Mouse (Mus musculus) midbrain, embryonic 10.5 days (tissue): ENCODE results near the gene Agpat2. TPM values are rescaled to one million over a fixed set of nuclear protein-coding genes. Genes with fewer than 3 reads are reported as not detected.

Experiments
- DNase-seq: peaks from one replicate; pipeline ENCODE4 v3.0.0-alpha.2; 2017; ENCODE audit warnings: low spot score
- H3K27ac ChIP-seq: fragments of 300-500 bp; sonication (generic); replicated peaks from 2 replicates; pipeline ENCODE4 v1.5.1; 2016; ENCODE audit warnings: mild to moderate bottlenecking
- H3K27me3 ChIP-seq: fragments of 300-500 bp; sonication (generic); 2 replicates; pipeline ENCODE4 v1.6.1; 2016; ENCODE audit warnings: low read depth, mild to moderate bottlenecking; ENCODE audit not compliant: poor library complexity, severe bottlenecking
- H3K36me3 ChIP-seq: fragments of 300-500 bp; sonication (generic); 2 replicates; pipeline ENCODE4 v1.6.1; 2016; ENCODE audit warnings: mild to moderate bottlenecking, moderate library complexity
- H3K4me1 ChIP-seq: fragments of 300-500 bp; sonication (generic); 2 replicates; pipeline ENCODE4 v1.6.1; 2016
- H3K4me3 ChIP-seq: fragments of 300-500 bp; sonication (generic); 2 replicates; pipeline ENCODE4 v1.5.1; 2016; ENCODE audit warnings: mild to moderate bottlenecking, moderate library complexity
- H3K9me3 ChIP-seq: fragments of 300-500 bp; sonication (generic); replicated peaks from 2 replicates; pipeline ENCODE4 v1.6.1; 2016; ENCODE audit warnings: mild to moderate bottlenecking
- WGBS: fragments of 180-500 bp; shearing (Covaris S2); methylation state at CpG from one replicate; pipeline ENCODE4 v1.1.7; 2016; 5-methylcytosine and 5-hydroxymethylcytosine counted together
- polyA plus RNA-seq: library from polyadenylated mRNA; unstranded; fragments of >200 nt; fragmentation: Nextera tagmentation; extraction: Ambion mirVana; gene quantifications from 2 replicates; pipeline ENCODE4 v1.2.1, GENCODE M21; 2016

Gene Agpat2
- polyA plus RNA-seq, 1 experiment from 2014 or later = 10.6 TPM

- Histone ChIP-seq H3K4me1 (peaks cover 56% of the 10 kb centered on the region), H3K27me3 (no peaks in the 10 kb centered on the region), H3K9me3 (no peaks in the 10 kb centered on the region), H3K4me3 (no peak overlapping the region), H3K36me3 (peaks cover 73% of the 10 kb centered on the region), H3K27ac (no peak overlapping the region)
- WGBS = 68% methylated on average over 21 of the region's 21 CpGs
- no peak for DNase-seq
These were observed 31.5 kb upstream of the Agpat2 start for GRCm38 (mm10) chr2:26635489-26636324.

GRCm38 (mm10) chr2:26634629-26635488 is 30.6 kb upstream of the Agpat2 start:
- WGBS = 67% methylated on average over 12 of the region's 12 CpGs
- Histone ChIP-seq H3K27me3 (no peaks in the 10 kb centered on the region), H3K36me3 (peaks cover 73% of the 10 kb centered on the region), H3K4me1 (peaks cover 59% of the 10 kb centered on the region), H3K4me3 (no peak overlapping the region), H3K27ac (no peak overlapping the region), H3K9me3 (no peaks in the 10 kb centered on the region)
- DNase-seq = peak; percentile 35

- 68% methylated on average over 4 of the region's 4 CpGs for WGBS
- H3K27me3 ChIP-seq = no peaks in the 10 kb centered on the region
- no peaks in the 10 kb centered on the region for H3K9me3 ChIP-seq
- H3K4me1 ChIP-seq = peaks cover 63% of the 10 kb centered on the region
- 0 out of 2 replicates have a peak overlapping the region, but pooled peaks have one; percentile 0 for H3K27ac ChIP-seq
- peaks cover 73% of the 10 kb centered on the region for H3K36me3 ChIP-seq
- DNase-seq = no peak
- no peak overlapping the region for H3K4me3 ChIP-seq
These were observed 29.8 kb upstream of the Agpat2 start for GRCm38 (mm10) chr2:26633953-26634530.

- DNase-seq = no peak
- H3K27me3 ChIP-seq = peaks cover 1% of the 10 kb centered on the region; the same call in 1 of the 2 replicates
- peaks cover 63% of the 10 kb centered on the region for H3K4me1 ChIP-seq
- H3K27ac ChIP-seq = no peak overlapping the region
- H3K36me3 ChIP-seq = peaks cover 61% of the 10 kb centered on the region
- H3K9me3 ChIP-seq = no peaks in the 10 kb centered on the region
- WGBS = 88% methylated on average over 16 of the region's 16 CpGs
- H3K4me3 ChIP-seq = no peak overlapping the region
These were observed 28.6 kb upstream of the Agpat2 start for GRCm38 (mm10) chr2:26632541-26633395.

GRCm38 (mm10) chr2:26628792-26629437 is 24.7 kb upstream of the Agpat2 start:
- 20% methylated on average over 5 of the region's 5 CpGs for WGBS
- H3K4me3 ChIP-seq = peak overlapping the region; percentile 82
- no peaks in the 10 kb centered on the region for H3K9me3 ChIP-seq
- peaks cover 50% of the 10 kb centered on the region for H3K4me1 ChIP-seq
- peaks cover 15% of the 10 kb centered on the region for H3K27me3 ChIP-seq
- H3K27ac ChIP-seq = peak overlapping the region; percentile 93
- H3K36me3 ChIP-seq = peaks cover 22% of the 10 kb centered on the region
- peak; percentile 54 for DNase-seq

DNA sequence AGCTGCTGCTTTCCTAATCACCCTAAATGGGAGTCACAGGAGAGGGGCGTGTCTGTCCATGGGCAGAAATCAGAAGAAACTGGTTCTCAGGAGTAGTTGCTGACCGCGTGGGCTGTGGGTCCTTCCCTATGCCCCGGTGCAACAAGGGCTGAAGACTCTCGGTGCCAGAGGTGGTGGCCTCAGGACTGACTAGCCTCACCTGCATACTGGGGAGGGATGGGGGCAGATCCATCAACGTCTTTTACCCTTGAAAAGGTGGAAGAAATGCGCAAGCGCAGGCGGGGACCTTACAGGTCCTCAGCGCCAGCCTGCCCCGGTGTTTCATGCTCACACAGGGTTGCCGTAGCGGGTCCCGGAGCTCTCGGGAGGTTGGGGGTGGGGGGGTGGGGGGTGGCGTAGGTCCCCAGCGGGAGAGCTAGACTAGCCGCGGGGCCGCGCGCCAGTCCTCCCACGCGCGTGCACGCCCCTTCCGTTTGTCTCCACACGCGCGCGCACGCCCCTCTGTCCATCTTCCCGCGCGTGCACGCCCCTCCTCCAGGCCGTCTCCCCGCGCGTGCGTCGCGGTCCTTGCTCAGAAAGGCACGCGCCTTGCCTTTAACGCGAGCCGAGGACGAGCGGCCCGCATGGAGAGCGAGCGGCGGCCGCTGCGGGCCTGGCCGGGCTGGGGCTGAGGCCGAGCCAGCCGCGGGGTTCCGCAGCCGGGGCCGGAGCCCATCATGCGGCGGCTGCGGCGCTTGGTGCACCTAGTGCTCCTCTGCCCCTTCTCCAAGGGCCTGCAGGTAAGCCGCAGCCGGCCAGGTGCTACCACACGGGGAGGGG is 23.9 kb upstream of the Agpat2 start, which contains the start of gene Fam69b:
Gene Fam69b, plus strand, starts transcription at position 537 of the 819 bp plus-strand sequence.
- WGBS = 1% methylated on average over 70 of the region's 70 CpGs

DNA sequence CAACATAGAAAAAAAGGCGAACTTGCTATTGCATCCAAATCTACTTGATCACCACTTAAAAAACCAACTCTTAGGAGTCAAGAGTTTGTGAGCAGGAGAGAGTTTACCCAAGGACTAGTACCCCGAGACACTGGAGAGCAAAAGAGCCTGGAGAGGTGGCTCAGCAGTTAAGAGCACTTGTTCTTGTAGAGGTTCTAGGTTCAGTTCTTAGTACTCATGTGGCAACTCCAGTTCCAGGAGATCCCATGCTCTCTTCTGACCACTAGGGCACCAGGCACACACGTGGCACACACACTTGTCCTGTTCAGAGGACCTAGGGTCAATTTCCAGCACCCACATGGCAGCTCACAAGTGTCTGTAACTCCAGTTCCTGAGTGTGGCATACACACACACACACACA is 21.9 kb upstream of the Agpat2 start:
- DNase-seq = no peak
- no peaks in the 10 kb centered on the region for H3K36me3 ChIP-seq
- 74% methylated on average over 3 of the region's 3 CpGs for WGBS
- H3K4me3 ChIP-seq = no peak overlapping the region
- no peaks in the 10 kb centered on the region for H3K9me3 ChIP-seq
- no peak overlapping the region for H3K27ac ChIP-seq
- H3K4me1 ChIP-seq = peaks cover 33% of the 10 kb centered on the region
- peaks cover 15% of the 10 kb centered on the region for H3K27me3 ChIP-seq

More for the DNA sequence above, 23.9 kb upstream of the Agpat2 start, which contains the start of gene Fam69b:
- Histone ChIP-seq H3K27ac (peak within 1 kb of the TSS; percentile 93), H3K9me3 (no peaks in the 10 kb centered on the region), H3K27me3 (peaks cover 15% of the 10 kb centered on the region), H3K36me3 (peaks cover 16% of the 10 kb centered on the region), H3K4me1 (peaks cover 44% of the 10 kb centered on the region), H3K4me3 (peak within 1 kb of the TSS; percentile 82)
- DNase-seq = peak; percentile 78

- Histone ChIP-seq H3K4me1 (peaks cover 31% of the 10 kb centered on the region), H3K4me3 (no peak overlapping the region), H3K36me3 (no peaks in the 10 kb centered on the region), H3K9me3 (no peaks in the 10 kb centered on the region), H3K27me3 (peaks cover 15% of the 10 kb centered on the region), H3K27ac (no peak overlapping the region)
- 84% methylated on average over 3 of the region's 3 CpGs for WGBS
- DNase-seq = no peak
These were observed 21.2 kb upstream of the Agpat2 start for GRCm38 (mm10) chr2:26625419-26625818.

DNA sequence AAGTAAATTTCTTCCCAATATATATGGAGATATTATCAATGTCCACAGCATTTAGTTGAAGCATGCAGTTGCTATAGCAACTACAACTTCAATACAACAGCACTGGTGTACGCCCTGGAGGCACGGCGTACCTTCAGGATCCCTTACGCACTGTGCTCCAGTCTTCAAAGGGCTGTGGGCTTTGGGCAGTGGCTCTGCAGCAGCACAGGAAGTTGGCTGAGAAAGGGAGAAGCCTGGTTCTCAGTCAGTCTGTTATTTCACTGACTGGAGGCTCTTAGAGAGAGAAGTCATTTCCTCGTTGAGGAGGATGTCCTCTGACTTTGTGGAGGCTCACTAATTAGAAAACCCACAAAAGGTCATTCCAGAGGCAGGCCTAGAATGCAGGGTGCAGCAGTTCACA is 18.8 kb upstream of the Agpat2 start:
- Histone ChIP-seq H3K27me3 (peaks cover 16% of the 10 kb centered on the region), H3K4me1 (peaks cover 7% of the 10 kb centered on the region), H3K36me3 (no peaks in the 10 kb centered on the region), H3K4me3 (no peak overlapping the region), H3K27ac (no peak overlapping the region), H3K9me3 (no peaks in the 10 kb centered on the region)
- no peak for DNase-seq
- whole genome bisulfite sequencing = 81% methylated on average over 5 of the region's 5 CpGs

GRCm38 (mm10) chr2:26621246-26621645 is 17.0 kb upstream of the Agpat2 start:
- Histone ChIP-seq H3K4me3 (no peak overlapping the region), H3K27ac (no peak overlapping the region), H3K36me3 (no peaks in the 10 kb centered on the region), H3K4me1 (no peaks in the 10 kb centered on the region), H3K27me3 (0 out of 2 replicates have a peak, but pooled peaks cover 6% of the 10 kb centered on the region), H3K9me3 (no peaks in the 10 kb centered on the region)
- 60% methylated on average over 2 of the region's 2 CpGs for WGBS
- DNase-seq = no peak

DNA sequence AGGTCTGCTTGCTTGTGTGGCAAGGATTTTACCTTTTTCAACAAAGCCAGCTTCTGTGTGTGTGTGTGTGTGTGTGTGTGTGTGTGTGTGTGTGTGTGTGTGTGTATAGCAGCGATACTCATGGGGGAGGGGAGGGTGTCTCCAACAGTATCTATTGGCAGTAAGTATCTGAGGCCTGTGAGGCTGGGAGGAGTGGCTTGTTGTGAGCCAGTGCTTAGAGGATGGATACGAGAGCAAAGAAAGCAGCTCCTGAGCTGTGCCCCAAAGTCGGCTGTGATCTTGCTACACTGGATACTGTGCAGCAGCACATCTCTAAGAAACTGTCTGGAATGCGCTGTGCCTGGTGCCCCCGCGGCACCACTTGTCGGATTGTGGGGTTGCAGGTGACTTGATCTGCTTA is 13.7 kb upstream of the Agpat2 start:
- no peaks in the 10 kb centered on the region for H3K36me3 ChIP-seq
- H3K9me3 ChIP-seq = no peaks in the 10 kb centered on the region
- no peak overlapping the region for H3K27ac ChIP-seq
- peaks cover 4% of the 10 kb centered on the region; the same call in 1 of the 2 replicates for H3K4me1 ChIP-seq
- no peak for DNase-seq
- H3K4me3 ChIP-seq = no peak overlapping the region
- 64% methylated on average over 7 of the region's 7 CpGs for WGBS
- H3K27me3 ChIP-seq = 0 out of 2 replicates have a peak, but pooled peaks cover 6% of the 10 kb centered on the region
